In the genomic region with DNA sequence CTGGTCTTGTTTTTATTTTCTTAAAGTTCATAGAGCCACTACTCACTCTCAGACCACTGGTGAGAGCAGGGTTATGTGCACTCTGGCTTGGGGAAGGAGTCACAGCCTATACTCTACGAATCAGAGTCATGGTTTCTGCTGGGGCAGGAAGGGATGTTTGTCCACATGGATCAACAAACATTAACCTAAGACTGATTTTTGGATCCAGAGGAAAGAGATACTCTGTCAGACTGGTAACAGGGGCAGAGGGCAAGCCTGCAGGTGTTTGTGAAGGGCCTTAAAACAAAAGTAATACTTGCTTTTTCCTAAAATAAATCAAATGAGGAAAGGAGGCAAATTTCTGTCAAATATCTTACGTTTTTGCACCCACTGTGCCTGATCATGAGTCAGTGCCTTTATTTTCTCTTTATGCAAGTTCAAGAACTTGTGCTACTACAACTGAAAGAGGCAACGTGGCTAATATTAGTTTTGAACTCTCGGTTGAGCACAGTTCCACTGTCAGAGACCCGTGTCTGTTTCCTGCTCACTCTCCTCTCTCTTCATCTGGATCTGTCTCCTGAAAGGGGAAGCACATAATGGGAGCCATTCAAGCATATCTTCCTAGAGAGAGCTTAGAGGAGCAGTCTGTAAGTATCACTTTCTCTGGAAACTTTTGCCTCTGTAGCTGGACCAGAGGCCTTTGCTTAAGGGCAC, we compare ENCODE assay signal across 14 mouse cellular contexts. TPM values are rescaled to one million over a fixed set of nuclear protein-coding genes. Genes with fewer than 3 reads are reported as not detected.
DNase-seq lines count a peak whose midpoint lies in the region; ATAC-seq lines count a peak whose summit lies in the region.
"Had no signal": no experiment of that assay in that cellular context is flagged by ENCODE, and none has a peak within 500 bp of the region (broad histone marks: within the 10 kb centered on the region; RNA-seq: fewer than 3 reads in every experiment).

No protein-coding gene starts in this region.

- H3K4me3 ChIP-seq in neural tube, embryonic 13.5 days, result no peak overlapping the region
- no peak overlapping the region for H3K4me3 ChIP-seq in liver, embryonic 12.5 days
- H3K4me3 ChIP-seq: embryonic facial prominence, embryonic 13.5 days; forebrain, embryonic 15.5 days; limb, embryonic 13.5 days had no signal

- H3K9ac ChIP-seq in neural tube, embryonic 13.5 days, result no peak overlapping the region
- no peak overlapping the region for H3K9ac ChIP-seq in liver, embryonic 12.5 days
- H3K9ac ChIP-seq: embryonic facial prominence, embryonic 13.5 days; forebrain, embryonic 15.5 days; limb, embryonic 13.5 days had no signal

- DNase-seq in frontal cortex, postnatal 36 days (ENCODE audit: low spot score in 2 of 2), result no peak
- peak; percentile 19 to 27 for DNase-seq in kidney, adult 8-10 months
- DNase-seq in kidney, postnatal 25 days, result no peak
- no peak for DNase-seq in neural tube, embryonic 10.5 days (ENCODE audit: extremely low spot score, low spot score)
- DNase-seq: gastrocnemius, postnatal 36 days; thymus, postnatal 14 days had no signal

- H3K4me2 ChIP-seq in neural tube, embryonic 13.5 days, result no peak overlapping the region
- no peak overlapping the region for H3K4me2 ChIP-seq in liver, embryonic 12.5 days
- H3K4me2 ChIP-seq: embryonic facial prominence, embryonic 13.5 days; forebrain, embryonic 15.5 days; heart, embryonic 11.5 days had no signal

- 70% methylated on average over 5 of the region's 5 CpGs for WGBS in neural tube, embryonic 13.5 days
- 38% methylated on average over 5 of the region's 5 CpGs for WGBS in liver, embryonic 12.5 days (ENCODE audit: insufficient replicate concordance)

- peak overlapping the region; percentile 49; the same call in 1 of the 2 replicates for H3K27ac ChIP-seq in neural tube, embryonic 13.5 days (replicated peaks)
- no peak overlapping the region for H3K27ac ChIP-seq in liver, embryonic 12.5 days
- H3K27ac ChIP-seq: embryonic facial prominence, embryonic 13.5 days; forebrain, embryonic 15.5 days; limb, embryonic 13.5 days had no signal

- H3K4me1 ChIP-seq in neural tube, embryonic 13.5 days (replicated peaks), result peaks cover 8% of the 10 kb centered on the region; the same call in 1 of the 2 replicates
- no peaks in the 10 kb centered on the region for H3K4me1 ChIP-seq in liver, embryonic 12.5 days
- H3K4me1 ChIP-seq: embryonic facial prominence, embryonic 13.5 days had no signal

- H3K27me3 ChIP-seq in neural tube, embryonic 13.5 days, result no peaks in the 10 kb centered on the region
- H3K27me3 ChIP-seq in liver, embryonic 12.5 days (replicated peaks), result no peaks in the 10 kb centered on the region
- H3K27me3 ChIP-seq: embryonic facial prominence, embryonic 13.5 days; forebrain, embryonic 15.5 days; limb, embryonic 13.5 days had no signal

- no peaks in the 10 kb centered on the region for H3K9me3 ChIP-seq in neural tube, embryonic 13.5 days
- H3K9me3 ChIP-seq in liver, embryonic 12.5 days (replicated peaks), result no peaks in the 10 kb centered on the region
- H3K9me3 ChIP-seq: embryonic facial prominence, embryonic 13.5 days; forebrain, embryonic 15.5 days; limb, embryonic 13.5 days had no signal

- peak; percentile 21; the same call in 1 of the 2 replicates for ATAC-seq in frontal cortex, adult (ENCODE audit: low TSS enrichment)
- peak; percentile 40; the same call in 1 of the 2 replicates for ATAC-seq in neural tube, embryonic 13.5 days (ENCODE audit: low read depth)
- no peak for ATAC-seq in liver, embryonic 12.5 days
- ATAC-seq: lung, postnatal 0 days had no signal

- H3K36me3 ChIP-seq in neural tube, embryonic 13.5 days, result no peaks in the 10 kb centered on the region
- no peaks in the 10 kb centered on the region for H3K36me3 ChIP-seq in liver, embryonic 12.5 days
- H3K36me3 ChIP-seq: embryonic facial prominence, embryonic 13.5 days; forebrain, embryonic 15.5 days; limb, embryonic 13.5 days had no signal

RNA-seq across cellular contexts. Expression of gene Nabp1, which starts 32.9 kb away (rescaled TPM):
- 7.6 and 9.4 TPM in 2 replicates for polyA plus RNA-seq in neural tube, embryonic 13.5 days (2015; fragmentation: Nextera tagmentation; extraction: Ambion mirVana)
- 5.3 and 6.8 TPM in 2 replicates for polyA plus RNA-seq in liver, embryonic 12.5 days (2016; fragmentation: Nextera tagmentation; extraction: Ambion mirVana)

Comparison
In these comparisons a context has a peak if more than half of its experiments do, and no peak if none do; other contexts are left out.
1. DNase-seq: peak in kidney, adult 8-10 months (2 of 2); none in frontal cortex, postnatal 36 days (0 of 2), kidney, postnatal 25 days (0 of 2) and neural tube, embryonic 10.5 days (single experiment).